Mouse (Mus musculus) liver, embryonic 14.5 days (tissue): Measurements from ENCODE around the gene Pard6a.

Experiments
- CTCF ChIP-seq: IDR thresholded peaks from 2 replicates; pipeline ENCODE4 v1.5.1; 2016; ENCODE audit warnings: antibody characterized with exemption, low read depth, control low read depth
- EP300 ChIP-seq: IDR thresholded peaks from 2 replicates; pipeline ENCODE4 v1.6.1; 2016; ENCODE audit warnings: antibody characterized with exemption, low read depth

GRCm38 (mm10) chr8:105686551-105686950 lies 14.4 kb upstream of the Pard6a start:
- TF ChIP-seq CTCF (no peak), EP300 (no peak)
